Mouse (Mus musculus): Measurements from ENCODE around the gene Entpd1.

DNA sequence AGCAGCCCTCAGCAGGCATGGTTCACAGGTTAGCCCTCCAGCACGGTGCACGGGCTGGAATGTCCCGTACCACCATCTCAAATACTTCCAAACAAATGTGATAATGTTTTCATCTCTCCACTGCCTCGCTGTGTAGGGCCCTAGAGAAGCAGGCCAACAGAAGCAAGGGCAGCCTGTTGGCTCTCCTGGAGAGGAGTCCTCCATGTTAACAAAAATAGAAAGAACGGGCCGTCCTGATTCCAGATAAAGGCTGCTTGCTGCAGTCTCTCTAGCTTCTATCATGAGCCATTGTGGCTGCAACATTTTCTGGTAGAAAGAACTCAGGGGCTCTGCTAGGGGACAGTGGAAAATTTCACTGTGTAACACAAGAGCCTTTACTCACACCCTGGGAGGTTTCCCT is 104.8 kb downstream of the Entpd1 start:
- no peak for TF ChIP-seq CTCF (IDR thresholded peaks at IDR 0.05; ENCODE audit: low read depth, low read length)
- TF ChIP-seq GATA1 (IDR thresholded peaks at IDR 0.05; ENCODE audit: borderline replicate concordance, low read length) = no peak
- TF ChIP-seq TAL1 (conservative IDR thresholded peaks at IDR 0.05; ENCODE audit: low read depth, low read length) = no peak

All from G1E (cell line).